Mouse (Mus musculus) heart, embryonic 16.5 days (tissue): ENCODE measurements around the gene Calhm6. TPM values are rescaled to one million over a fixed set of nuclear protein-coding genes. Genes with fewer than 3 reads are reported as not detected.
A peak's percentile ranks its signal among the peaks of the same experiment; 100 is the strongest.

Experiments
- ATAC-seq: fragments of 200-750 bp; cut with Nextera tagmentation; replicated peaks from 2 replicates; pipeline ENCODE4 v1.8.0; 2017; ENCODE audit warnings: moderate number of reproducible peaks; ENCODE audit not compliant: insufficient read depth, low FRiP score; ENCODE audit errors: extremely low read depth
- H3K27ac ChIP-seq: fragments of 300-500 bp; sonication (generic); 2 replicates; pipeline ENCODE4 v1.5.1; 2014; ENCODE audit warnings: mild to moderate bottlenecking, low read length, control low read depth, moderate library complexity
- H3K27me3 ChIP-seq: fragments of 300-500 bp; sonication (generic); 2 replicates; pipeline ENCODE4 v1.6.1; 2014; ENCODE audit warnings: low read length, mixed read lengths; ENCODE audit not compliant: control insufficient read depth, insufficient read depth
- H3K36me3 ChIP-seq: fragments of 300-500 bp; sonication (generic); 2 replicates; pipeline ENCODE4 v1.6.1; 2014; ENCODE audit not compliant: control insufficient read depth, insufficient read depth
- H3K4me1 ChIP-seq: fragments of 300-500 bp; sonication (generic); 2 replicates; pipeline ENCODE4 v1.6.1; 2014; ENCODE audit warnings: low read length, mixed read lengths; ENCODE audit not compliant: control insufficient read depth, insufficient read depth
- H3K4me2 ChIP-seq: fragments of 300-500 bp; sonication (generic); 2 replicates; pipeline ENCODE4 v1.6.1; 2014; ENCODE audit warnings: low read depth, mild to moderate bottlenecking, control low read depth, low read length
- H3K4me3 ChIP-seq: fragments of 300-500 bp; sonication (generic); 2 replicates; pipeline ENCODE4 v1.5.1; 2014; ENCODE audit warnings: mild to moderate bottlenecking, control low read depth, low read length
- H3K9ac ChIP-seq: fragments of 300-500 bp; sonication (generic); 2 replicates; pipeline ENCODE4 v1.6.1; 2014; ENCODE audit warnings: low read length, control low read depth
- H3K9me3 ChIP-seq: fragments of 300-500 bp; sonication (generic); replicated peaks from 2 replicates; pipeline ENCODE4 v1.6.1; 2016; ENCODE audit warnings: low read length; ENCODE audit not compliant: control insufficient read depth
- WGBS: fragments of 180-500 bp; shearing (Covaris S2); extraction: QIAGEN DNeasy Blood & Tissue Kit; methylation state at CpG from one replicate; pipeline ENCODE4 v1.1.7; 2014; 5-methylcytosine and 5-hydroxymethylcytosine counted together
- polyA plus RNA-seq: library from polyadenylated mRNA; unstranded; fragments of >200 nt; fragmentation: Nextera tagmentation; extraction: Ambion mirVana; gene quantifications from 2 replicates; pipeline ENCODE4 v1.2.1, GENCODE M21; 2015

Gene Calhm6
- polyA plus RNA-seq, 1 experiment from 2014 or later, result 1.8 TPM

DNA sequence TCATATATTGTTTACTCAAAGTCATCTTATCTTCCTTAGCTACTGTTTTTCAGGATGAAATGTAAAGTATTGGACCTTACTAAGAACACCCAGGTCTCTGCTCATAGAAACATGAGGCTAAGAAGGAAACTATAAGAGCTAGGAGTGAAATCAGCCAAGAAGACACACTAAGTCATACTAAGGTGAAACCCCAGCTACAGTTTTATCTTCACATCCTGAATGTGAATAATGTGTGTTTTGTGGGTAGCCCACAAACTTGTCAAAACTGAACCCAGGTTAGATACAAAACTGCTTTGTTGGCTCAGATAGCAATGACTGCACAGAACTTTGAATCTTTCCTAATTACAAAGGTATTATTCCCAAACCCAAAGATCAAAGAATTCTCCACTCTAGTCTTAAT lies 10.0 kb downstream of the Calhm6 start:
- H3K4me1 ChIP-seq, result no peaks in the 10 kb centered on the region
- no peak overlapping the region for H3K9ac ChIP-seq
- no peaks in the 10 kb centered on the region for H3K9me3 ChIP-seq
- H3K4me2 ChIP-seq, result no peak overlapping the region
- H3K27me3 ChIP-seq, result no peaks in the 10 kb centered on the region
- no peak overlapping the region for H3K4me3 ChIP-seq
- no peak overlapping the region for H3K27ac ChIP-seq
- ATAC-seq, result no peak
- no peaks in the 10 kb centered on the region for H3K36me3 ChIP-seq

DNA sequence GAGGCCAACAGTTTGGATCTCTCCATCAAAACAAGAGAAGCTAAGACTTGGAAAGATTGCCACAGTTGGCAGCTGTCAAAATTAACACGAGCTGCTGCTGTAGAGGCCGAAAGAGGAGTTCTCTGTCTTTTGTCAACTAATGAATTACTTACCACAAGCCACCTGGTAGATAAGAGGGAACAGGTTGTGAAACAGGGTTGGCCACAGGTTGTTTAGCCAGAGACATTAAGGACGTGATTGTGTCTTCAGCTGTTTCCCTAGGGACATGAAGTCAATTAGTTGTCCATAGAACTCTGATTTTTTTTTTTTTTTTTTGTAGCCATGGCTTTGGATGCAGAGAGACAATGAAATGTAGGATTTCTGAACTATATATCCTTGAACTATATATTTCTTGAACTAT lies 10.7 kb downstream of the Calhm6 start:
- ATAC-seq, result no peak
- Histone ChIP-seq H3K9ac (no peak overlapping the region), H3K4me3 (no peak overlapping the region), H3K27me3 (no peaks in the 10 kb centered on the region), H3K27ac (no peak overlapping the region), H3K4me1 (no peaks in the 10 kb centered on the region), H3K9me3 (no peaks in the 10 kb centered on the region), H3K36me3 (no peaks in the 10 kb centered on the region), H3K4me2 (no peak overlapping the region)
- WGBS, result 45% methylated on average over 3 of the region's 3 CpGs

DNA sequence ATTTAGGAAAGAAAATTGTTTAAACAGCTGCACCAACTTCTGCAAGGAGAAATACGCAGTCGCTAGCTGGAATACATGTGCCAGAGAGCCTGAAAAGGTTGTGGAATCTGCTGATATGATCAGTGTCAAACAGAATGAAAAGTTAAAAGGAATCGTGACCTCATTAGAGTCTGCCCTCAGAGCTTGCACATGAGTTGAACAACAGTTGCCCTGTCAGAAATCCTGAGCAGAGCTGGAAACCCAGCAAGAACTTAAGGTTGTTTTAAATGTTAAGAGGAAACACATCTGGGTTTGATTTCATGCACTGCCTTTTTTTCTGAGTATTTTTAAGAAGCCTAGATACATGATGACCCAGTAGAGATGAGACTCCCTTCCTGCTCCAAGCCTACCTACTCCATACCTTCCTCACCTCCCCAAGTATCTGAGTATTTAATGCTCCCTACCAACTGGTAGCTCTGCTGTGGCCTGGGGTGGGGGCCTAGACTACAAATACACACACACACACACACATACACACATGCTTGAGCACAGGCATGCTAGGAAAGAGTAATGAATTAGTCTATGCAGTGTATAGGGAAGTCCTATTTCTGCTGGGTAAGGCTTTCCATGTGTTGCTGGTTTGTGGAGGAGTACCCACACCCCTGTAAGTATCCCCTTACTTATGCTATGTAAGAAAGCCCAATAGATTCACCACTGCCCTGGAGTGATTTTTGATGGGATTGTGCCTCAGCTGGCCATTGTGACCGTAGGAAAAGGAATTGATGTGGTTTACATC lies 15.6 kb downstream of the Calhm6 start:
- no peaks in the 10 kb centered on the region for H3K4me1 ChIP-seq
- H3K27ac ChIP-seq, result no peak overlapping the region
- no peaks in the 10 kb centered on the region for H3K27me3 ChIP-seq
- H3K9me3 ChIP-seq, result no peaks in the 10 kb centered on the region
- no peaks in the 10 kb centered on the region for H3K36me3 ChIP-seq
- no peak overlapping the region for H3K4me3 ChIP-seq
- 61% methylated on average over 4 of the region's 4 CpGs for WGBS
- H3K9ac ChIP-seq, result no peak overlapping the region
- no peak overlapping the region for H3K4me2 ChIP-seq
- ATAC-seq, result no peak; the same call in 1 of the 2 replicates

DNA sequence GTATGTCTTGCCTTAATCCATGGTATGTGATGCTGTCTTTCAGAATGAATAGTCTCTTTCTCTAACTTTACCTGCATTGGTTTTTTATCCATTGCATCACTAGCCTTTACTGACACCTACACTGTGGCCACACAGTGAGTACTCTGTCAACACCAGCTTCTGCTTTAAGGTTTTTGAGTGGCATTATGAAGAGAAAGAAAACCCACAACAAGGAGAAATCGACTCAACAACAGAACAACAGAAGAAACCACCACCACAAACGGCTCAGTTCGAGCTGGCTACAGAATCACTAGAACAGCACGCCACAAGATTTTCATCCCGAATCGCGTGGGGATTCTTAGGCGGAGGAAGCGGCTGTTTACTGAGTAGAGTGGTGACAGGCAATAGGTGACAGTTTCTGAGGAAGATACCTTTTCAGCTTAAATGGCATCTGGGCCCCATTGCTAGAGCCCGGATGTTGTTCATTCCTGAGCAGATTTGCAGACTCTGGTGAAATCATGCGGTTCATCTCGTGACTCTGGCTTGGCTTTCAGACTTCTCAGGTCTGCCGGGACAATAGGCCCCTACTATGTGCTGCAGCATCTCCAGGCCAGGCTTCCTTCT lies 16.8 kb downstream of the Calhm6 start:
- Histone ChIP-seq H3K4me3 (no peak overlapping the region), H3K27ac (no peak overlapping the region; the same call in 1 of the 2 replicates), H3K27me3 (no peaks in the 10 kb centered on the region), H3K4me2 (no peak overlapping the region), H3K36me3 (no peaks in the 10 kb centered on the region), H3K9me3 (no peaks in the 10 kb centered on the region), H3K9ac (no peak overlapping the region), H3K4me1 (no peaks in the 10 kb centered on the region)
- WGBS, result 61% methylated on average over 13 of the region's 13 CpGs
- ATAC-seq, result 0 out of 2 replicates have a peak, but pooled peaks have one; percentile 14

DNA sequence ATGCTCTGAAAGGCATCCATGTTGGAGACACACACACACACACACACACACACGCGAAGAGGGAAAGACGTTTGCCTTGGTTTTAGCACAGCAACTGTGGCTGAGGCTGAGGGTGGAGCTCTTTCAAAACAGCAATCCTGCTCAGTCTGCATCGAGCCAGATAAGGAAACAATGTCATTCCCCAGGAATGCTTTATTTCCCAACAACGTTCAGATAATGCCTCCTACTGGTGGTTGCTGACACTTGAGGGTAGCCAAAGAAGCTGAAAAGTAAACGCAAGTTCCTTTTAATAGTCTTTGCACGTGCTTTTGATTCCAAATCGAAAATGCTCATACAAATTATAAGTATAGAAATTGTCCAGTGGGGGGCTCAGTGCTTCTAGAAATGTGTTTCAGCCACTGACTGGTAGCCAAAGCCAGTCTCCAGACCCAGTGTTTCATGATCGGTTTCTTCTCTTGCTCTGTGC lies 31.3 kb downstream of the Calhm6 start, which contains the start of gene Calhm5:
Gene Calhm5 (minus strand): TSS at position 102 of the 466 bp plus-strand sequence.
- Histone ChIP-seq H3K9ac (peak within 1 kb of the TSS; percentile 68), H3K27ac (peak within 1 kb of the TSS; percentile 33), H3K4me2 (peak within 1 kb of the TSS; percentile 58), H3K9me3 (no peaks in the 10 kb centered on the region), H3K36me3 (no peaks in the 10 kb centered on the region), H3K4me1 (0 out of 2 replicates have a peak, but pooled peaks cover 4% of the 10 kb centered on the region), H3K27me3 (no peaks in the 10 kb centered on the region), H3K4me3 (peak within 1 kb of the TSS; percentile 57)
- WGBS, result 10% methylated on average over 9 of the region's 9 CpGs
- ATAC-seq, result peak; percentile 87

DNA sequence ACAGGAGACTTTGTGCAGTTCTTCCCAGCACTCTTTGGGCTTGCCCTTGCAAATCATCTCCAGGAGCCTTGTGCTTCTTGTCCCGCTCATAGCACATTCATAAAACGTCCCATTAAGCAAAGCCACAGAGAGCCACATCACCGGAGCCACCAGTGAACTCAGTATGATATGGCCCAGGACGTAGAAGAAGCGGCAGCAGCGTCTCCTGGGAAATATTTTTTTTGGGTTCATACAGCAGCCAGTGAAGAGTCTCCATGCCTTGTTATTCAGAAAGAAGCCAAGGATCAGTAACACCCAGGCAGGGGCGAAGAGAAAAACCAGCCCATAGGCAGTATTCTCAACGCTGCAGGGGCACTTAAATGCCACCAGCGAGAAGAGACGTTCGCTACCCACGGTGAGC lies 31.8 kb downstream of the Calhm6 start:
- Histone ChIP-seq H3K9me3 (no peaks in the 10 kb centered on the region), H3K4me3 (peak overlapping the region; percentile 57), H3K36me3 (no peaks in the 10 kb centered on the region), H3K4me1 (0 out of 2 replicates have a peak, but pooled peaks cover 4% of the 10 kb centered on the region), H3K27ac (peak overlapping the region; percentile 23), H3K4me2 (peak overlapping the region; percentile 58), H3K27me3 (no peaks in the 10 kb centered on the region), H3K9ac (peak overlapping the region; percentile 68)
- WGBS, result 43% methylated on average over 12 of the region's 12 CpGs
- ATAC-seq, result peak; percentile 10; the same call in 1 of the 2 replicates

DNA sequence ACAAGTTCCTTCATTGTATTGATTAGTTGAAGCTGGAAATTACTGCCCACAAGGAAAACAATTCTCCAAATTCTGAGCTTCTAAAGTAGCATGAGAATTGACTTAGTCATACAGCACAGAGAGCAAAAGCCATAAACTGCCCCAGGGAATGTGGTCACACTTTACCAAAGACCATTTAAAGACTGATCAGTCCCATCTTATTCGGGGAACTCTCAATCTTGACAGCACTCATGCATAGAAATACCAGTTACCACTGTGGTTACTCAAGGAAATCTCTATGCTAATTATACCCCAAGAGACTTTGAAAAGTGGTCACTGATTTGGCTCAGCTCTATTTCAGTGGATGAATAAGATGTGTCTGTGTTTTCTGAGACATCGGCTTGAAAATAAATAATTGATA lies 32.6 kb downstream of the Calhm6 start:
- Histone ChIP-seq H3K27ac (no peak overlapping the region), H3K4me2 (peak overlapping the region; percentile 58), H3K9me3 (no peaks in the 10 kb centered on the region), H3K4me3 (peak overlapping the region; percentile 57), H3K9ac (no peak overlapping the region), H3K27me3 (no peaks in the 10 kb centered on the region), H3K36me3 (no peaks in the 10 kb centered on the region), H3K4me1 (0 out of 2 replicates have a peak, but pooled peaks cover 4% of the 10 kb centered on the region)
- 58% methylated on average over 2 of the region's 2 CpGs for WGBS
- no peak for ATAC-seq

DNA sequence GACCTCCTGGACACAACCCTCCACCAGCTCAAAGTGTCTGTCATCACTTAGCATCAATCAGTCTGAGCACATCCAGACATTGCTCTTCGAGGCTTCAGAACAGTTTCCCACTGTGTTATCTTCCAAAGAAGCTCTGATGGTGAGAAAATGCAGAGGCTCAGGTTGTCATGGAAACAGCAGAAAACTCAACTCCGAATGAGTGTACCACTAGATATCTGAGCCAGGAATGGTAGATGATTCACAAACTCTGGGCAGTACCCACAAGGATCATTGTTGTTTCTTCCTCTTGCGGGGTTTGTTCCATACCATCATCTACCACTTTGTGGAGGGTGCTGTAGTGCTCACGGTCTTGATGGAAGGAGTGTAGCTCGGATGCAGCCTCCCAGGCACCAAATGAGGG lies 35.9 kb downstream of the Calhm6 start:
- no peak for ATAC-seq
- Histone ChIP-seq H3K27me3 (no peaks in the 10 kb centered on the region), H3K27ac (no peak overlapping the region), H3K4me3 (no peak overlapping the region), H3K9me3 (no peaks in the 10 kb centered on the region), H3K4me2 (no peak overlapping the region), H3K4me1 (0 out of 2 replicates have a peak, but pooled peaks cover 4% of the 10 kb centered on the region), H3K9ac (no peak overlapping the region), H3K36me3 (no peaks in the 10 kb centered on the region)
- 35% methylated on average over 5 of the region's 5 CpGs for WGBS

DNA sequence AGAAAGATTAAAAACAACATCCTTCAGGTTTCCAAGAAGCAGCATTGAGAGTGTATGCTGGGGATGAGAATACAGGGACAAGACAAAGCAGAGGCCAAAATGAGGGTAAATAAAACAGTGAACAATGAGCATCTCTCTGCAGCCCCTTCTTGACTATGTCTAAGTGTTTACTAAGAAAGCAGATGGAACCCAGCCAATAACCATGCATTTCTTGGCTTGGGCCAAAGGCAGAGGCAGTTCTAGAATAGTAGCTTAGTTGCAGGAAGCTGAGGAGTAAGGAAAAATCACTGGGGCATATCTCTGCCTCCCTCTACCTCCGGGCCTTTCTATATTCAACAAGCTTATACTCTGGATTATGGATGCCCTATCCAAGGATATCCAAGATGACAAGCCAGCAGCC lies 37.3 kb downstream of the Calhm6 start:
- ATAC-seq, result no peak
- H3K9ac ChIP-seq, result no peak overlapping the region
- no peak overlapping the region for H3K4me2 ChIP-seq
- H3K4me1 ChIP-seq, result no peaks in the 10 kb centered on the region
- no peaks in the 10 kb centered on the region for H3K27me3 ChIP-seq
- no peaks in the 10 kb centered on the region for H3K36me3 ChIP-seq
- H3K27ac ChIP-seq, result no peak overlapping the region
- no peak overlapping the region for H3K4me3 ChIP-seq
- WGBS, result 66% methylated on average over 1 of the region's 1 CpGs
- H3K9me3 ChIP-seq, result no peaks in the 10 kb centered on the region
